Mouse (Mus musculus): Measurements from ENCODE around the gene Cited4. TPM values are rescaled to one million over a fixed set of nuclear protein-coding genes. Genes with fewer than 3 reads are reported as not detected.

The Cited4 gene
- polyA plus RNA-seq, 1 experiment from 2014 or later = 6.0 TPM

GRCm38 (mm10) chr4:120712236-120712635, 45.9 kb downstream of the Cited4 start:
- H3K4me3 ChIP-seq (replicated peaks) = no peak overlapping the region
- H3K9ac ChIP-seq (replicated peaks) = no peak overlapping the region
- no peak for ATAC-seq (ENCODE audit: insufficient number of reproducible peaks, insufficient read depth, low FRiP score, low TSS enrichment, low read depth)
- 0 out of 2 replicates have a peak, but pooled peaks cover 3% of the 10 kb centered on the region for H3K36me3 ChIP-seq
- peaks cover 22% of the 10 kb centered on the region for H3K4me1 ChIP-seq (replicated peaks)
- H3K27ac ChIP-seq = no peak overlapping the region
- 71% methylated on average over 12 of the region's 12 CpGs for WGBS
- H3K4me2 ChIP-seq = no peak overlapping the region
- no peaks in the 10 kb centered on the region for H3K9me3 ChIP-seq
- peaks cover 23% of the 10 kb centered on the region for H3K27me3 ChIP-seq

GRCm38 (mm10) chr4:120713021-120713420, 46.6 kb downstream of the Cited4 start:
- Histone ChIP-seq H3K9me3 (no peaks in the 10 kb centered on the region), H3K4me2 (no peak overlapping the region), H3K27ac (no peak overlapping the region), H3K36me3 (0 out of 2 replicates have a peak, but pooled peaks cover 3% of the 10 kb centered on the region), H3K4me1 (replicated peaks) (peaks cover 21% of the 10 kb centered on the region), H3K4me3 (replicated peaks) (no peak overlapping the region), H3K27me3 (peaks cover 30% of the 10 kb centered on the region), H3K9ac (replicated peaks) (no peak overlapping the region)
- 90% methylated on average over 6 of the region's 6 CpGs for WGBS
- ATAC-seq (ENCODE audit: insufficient number of reproducible peaks, insufficient read depth, low FRiP score, low TSS enrichment, low read depth) = no peak

GRCm38 (mm10) chr4:120713856-120714497, 47.6 kb downstream of the Cited4 start:
- H3K9me3 ChIP-seq = no peaks in the 10 kb centered on the region
- H3K4me2 ChIP-seq = no peak overlapping the region
- 88% methylated on average over 6 of the region's 6 CpGs for WGBS
- peaks cover 18% of the 10 kb centered on the region for H3K4me1 ChIP-seq (replicated peaks)
- H3K27ac ChIP-seq = no peak overlapping the region
- no peak overlapping the region for H3K9ac ChIP-seq (replicated peaks)
- no peaks in the 10 kb centered on the region for H3K36me3 ChIP-seq
- H3K4me3 ChIP-seq (replicated peaks) = no peak overlapping the region
- ATAC-seq (ENCODE audit: insufficient number of reproducible peaks, insufficient read depth, low FRiP score, low TSS enrichment, low read depth) = no peak
- H3K27me3 ChIP-seq = peaks cover 31% of the 10 kb centered on the region

GRCm38 (mm10) chr4:120716141-120716571, 49.8 kb downstream of the Cited4 start:
- Histone ChIP-seq H3K27me3 (peaks cover 22% of the 10 kb centered on the region), H3K27ac (no peak overlapping the region), H3K9me3 (no peaks in the 10 kb centered on the region), H3K4me2 (peak overlapping the region; percentile 72), H3K4me1 (replicated peaks) (peaks cover 23% of the 10 kb centered on the region), H3K36me3 (no peaks in the 10 kb centered on the region), H3K4me3 (replicated peaks) (peak overlapping the region; percentile 41), H3K9ac (replicated peaks) (peak overlapping the region; percentile 48)
- peak; percentile 90 for ATAC-seq (ENCODE audit: insufficient number of reproducible peaks, insufficient read depth, low FRiP score, low TSS enrichment, low read depth)
- under 1% methylated on average over 12 of the region's 12 CpGs for WGBS

DNA sequence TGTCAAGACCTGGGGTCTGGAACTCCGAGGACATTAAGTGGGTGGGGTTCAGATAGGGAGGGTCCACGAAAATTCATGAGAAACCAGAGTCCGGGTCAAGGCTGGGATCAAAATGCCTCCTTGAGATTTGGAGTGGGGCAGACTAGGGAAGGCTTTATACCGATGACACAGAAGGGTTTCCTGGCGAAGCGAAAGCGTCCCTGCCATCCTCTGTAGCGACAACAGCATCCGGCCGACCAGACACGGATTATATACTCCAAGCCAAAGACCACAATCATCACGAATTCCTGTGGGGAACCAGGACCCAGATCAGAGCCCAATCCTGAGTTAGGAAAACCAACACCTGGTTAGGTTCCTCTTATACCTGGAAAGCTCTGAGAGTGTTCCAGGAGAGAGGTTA, 50.4 kb downstream of the Cited4 start:
- no peak for ATAC-seq (ENCODE audit: insufficient number of reproducible peaks, insufficient read depth, low FRiP score, low TSS enrichment, low read depth)
- H3K9me3 ChIP-seq = no peaks in the 10 kb centered on the region
- H3K27ac ChIP-seq = no peak overlapping the region
- 20% methylated on average over 12 of the region's 12 CpGs for WGBS
- no peak overlapping the region; the same call in 1 of the 2 replicates for H3K9ac ChIP-seq (replicated peaks)
- H3K36me3 ChIP-seq = no peaks in the 10 kb centered on the region
- peaks cover 23% of the 10 kb centered on the region for H3K4me1 ChIP-seq (replicated peaks)
- peak overlapping the region; percentile 72 for H3K4me2 ChIP-seq
- H3K4me3 ChIP-seq (replicated peaks) = peak overlapping the region; percentile 41
- H3K27me3 ChIP-seq = peaks cover 21% of the 10 kb centered on the region

Other genes starting within 250 kb of the Cited4 start
- not detected in 2 replicates for gene Slfnl1, start 134.3 kb upstream of the Cited4 start, polyA plus RNA-seq (2016; fragmentation: Nextera tagmentation; extraction: Ambion mirVana)
- 110 and 112 TPM in 2 replicates for gene Ctps, start 96.3 kb upstream of the Cited4 start, polyA plus RNA-seq (2016; fragmentation: Nextera tagmentation; extraction: Ambion mirVana)
- not detected in 2 replicates for gene Gm8439, start 77.8 kb upstream of the Cited4 start, polyA plus RNA-seq (2016; fragmentation: Nextera tagmentation; extraction: Ambion mirVana)
- gene Kcnq4, start 82.0 kb downstream of the Cited4 start, polyA plus RNA-seq (2016; fragmentation: Nextera tagmentation; extraction: Ambion mirVana) = 6.2 and 7.3 TPM in 2 replicates
- 117 and 118 TPM in 2 replicates for gene Nfyc, start 165.0 kb downstream of the Cited4 start, polyA plus RNA-seq (2016; fragmentation: Nextera tagmentation; extraction: Ambion mirVana)
- 0.35 and 0.98 TPM in 2 replicates for gene Rims3, start 188.2 kb downstream of the Cited4 start, polyA plus RNA-seq (2016; fragmentation: Nextera tagmentation; extraction: Ambion mirVana)

All from limb, embryonic 12.5 days (tissue).